Mouse (Mus musculus): Measurements from ENCODE around the gene Rpl18.

DNA sequence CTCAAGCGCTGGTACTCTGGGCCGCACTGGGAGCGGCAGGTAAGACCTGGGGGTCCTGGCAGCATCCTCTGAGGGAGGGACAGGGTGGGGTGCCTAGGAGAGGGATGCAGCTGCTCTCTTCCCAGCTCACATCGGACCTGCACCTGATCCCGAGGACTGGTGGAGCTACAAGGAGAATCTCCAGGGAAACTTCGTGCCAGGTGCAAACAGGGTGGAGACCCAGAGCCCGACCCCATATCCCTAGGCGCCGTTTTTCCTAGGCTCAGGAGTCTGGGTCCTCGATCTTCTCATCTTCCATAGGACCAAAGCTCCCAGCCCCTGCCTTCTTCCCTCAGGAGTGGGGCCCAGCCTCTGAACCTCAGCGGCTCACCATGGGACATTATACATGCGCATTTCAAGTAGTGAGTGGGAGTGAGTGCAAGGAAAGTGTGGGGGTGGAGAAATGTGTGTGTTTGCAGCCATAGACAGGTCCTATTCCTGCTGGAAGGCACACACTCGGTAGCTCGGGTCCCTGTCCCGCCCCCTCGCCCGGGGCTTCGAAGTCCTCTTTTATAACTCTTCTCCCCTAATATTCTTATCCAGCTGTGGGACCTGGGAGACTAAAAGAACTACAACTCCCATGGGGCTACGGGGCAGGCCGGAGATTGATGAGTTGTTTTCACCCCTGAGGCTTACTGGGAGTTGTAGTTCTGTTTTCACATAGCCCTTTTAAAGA lies 14.8 kb upstream of the Rpl18 start:
- TF ChIP-seq POLR2A (IDR thresholded peaks at IDR 0.05; ENCODE audit: low read depth, low read length) (no peak), CTCF (IDR thresholded peaks at IDR 0.05; ENCODE audit: borderline replicate concordance, insufficient read depth, low read length) (no peak)

All from embryonic fibroblast, embryonic 13.5 days (primary cell).